Mouse (Mus musculus) CD8-positive naive resting alpha-beta T cell, adult 2 months (primary cell): Measurements from ENCODE around the gene Gda.

Experiments
- DNase-seq, 2 experiments: peaks; one replicate each; pipeline ENCODE4 v3.0.0; 2022; ENCODE audit warnings: low read depth in 2 of 2, low spot score in 2 of 2

Gda gene

DNA sequence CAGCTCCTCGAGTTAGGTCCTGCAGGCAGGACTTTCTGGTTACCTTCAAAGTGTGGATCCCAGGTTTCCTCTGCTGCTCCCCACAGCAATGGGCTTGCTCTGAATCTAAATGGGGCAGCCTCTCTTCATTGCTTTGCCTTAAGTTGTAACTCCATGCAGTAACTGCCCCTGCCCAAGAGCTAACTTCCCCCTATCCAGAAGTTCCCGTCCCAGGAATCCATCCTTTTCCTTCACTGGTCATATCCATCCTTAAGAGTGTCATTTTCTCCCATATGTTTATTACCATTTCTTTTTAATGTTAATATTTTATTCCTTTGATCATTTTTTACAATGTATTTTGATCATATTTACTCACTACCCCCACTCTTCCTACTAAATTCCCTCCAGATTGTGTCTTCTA, at the start of gene Gda:
TSS of gene Gda (minus strand) at position 101 of the 400 bp plus-strand sequence.
- DNase-seq = no peak

DNA sequence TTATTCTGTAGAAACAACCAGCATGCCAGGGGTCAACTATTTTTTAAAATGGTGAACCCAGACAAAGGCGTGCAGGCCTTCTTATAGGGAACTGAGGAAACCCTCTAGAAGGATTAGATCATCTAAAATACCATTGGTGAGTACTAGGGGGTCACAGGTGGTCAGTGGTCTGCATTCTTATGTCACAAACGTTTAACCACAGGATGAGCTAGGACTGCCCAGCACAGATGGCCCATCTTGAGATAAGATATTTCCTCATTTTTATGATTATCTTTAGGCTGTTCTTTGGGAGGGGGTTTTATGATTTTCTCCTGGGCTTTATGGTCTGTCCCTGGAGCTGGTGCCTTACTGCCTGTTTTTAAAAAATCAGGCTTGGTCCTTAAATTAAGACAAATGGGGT, 47.0 kb upstream of the Gda start:
- no peak for DNase-seq

DNA sequence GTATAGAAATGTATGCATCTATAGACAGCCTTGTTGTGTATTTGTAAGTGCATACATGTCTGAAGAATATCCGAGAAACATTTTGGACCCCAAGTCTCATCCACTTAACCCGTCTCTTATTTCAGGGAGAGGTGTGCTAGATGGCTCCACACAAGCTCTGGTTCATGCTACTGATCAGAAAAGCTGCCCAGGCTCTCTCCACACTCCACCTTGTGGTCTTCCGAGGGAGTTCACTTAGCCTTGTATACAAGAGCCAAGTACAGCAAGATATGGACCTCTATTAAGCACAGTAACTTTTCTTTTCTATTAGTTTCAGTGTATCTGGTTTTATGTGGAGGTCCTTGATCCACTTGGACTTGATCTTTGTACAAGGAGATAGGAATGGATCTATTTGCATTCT, 36.9 kb upstream of the Gda start:
- no peak for DNase-seq

DNA sequence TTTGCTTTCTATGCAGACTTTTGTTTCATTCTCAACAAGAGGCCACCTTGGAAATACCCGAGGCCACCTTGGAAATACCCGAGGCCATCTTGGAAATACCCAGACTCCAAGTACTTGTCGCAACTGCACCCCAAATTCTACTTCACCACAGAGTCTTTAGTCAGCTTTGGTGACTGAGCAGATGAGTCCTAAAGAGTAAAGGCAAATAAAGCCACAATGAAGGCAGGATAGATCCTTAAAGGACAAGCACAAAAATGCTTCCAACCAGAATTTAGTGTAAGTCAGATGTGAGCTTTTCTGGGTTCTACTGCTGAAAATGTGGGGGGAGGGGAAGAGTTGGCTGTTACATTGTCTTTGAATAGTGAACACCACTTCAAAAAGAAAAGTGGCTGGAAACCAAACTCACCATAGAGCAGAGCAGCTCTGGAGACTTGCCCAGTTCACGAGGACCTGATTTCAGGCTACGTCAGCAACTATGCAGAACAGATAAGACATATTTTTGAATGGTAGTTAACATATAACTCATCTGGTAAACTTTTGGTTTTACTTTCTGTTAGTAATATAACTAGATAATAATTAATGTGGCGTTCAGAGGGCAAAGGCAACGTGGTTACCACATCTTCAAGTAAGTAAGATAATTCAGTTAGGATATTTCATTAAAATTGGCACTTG, 34.5 kb upstream of the Gda start:
- no peak for DNase-seq

GRCm38 (mm10) chr19:21507133-21507532, 33.9 kb upstream of the Gda start:
- DNase-seq = no peak

DNA sequence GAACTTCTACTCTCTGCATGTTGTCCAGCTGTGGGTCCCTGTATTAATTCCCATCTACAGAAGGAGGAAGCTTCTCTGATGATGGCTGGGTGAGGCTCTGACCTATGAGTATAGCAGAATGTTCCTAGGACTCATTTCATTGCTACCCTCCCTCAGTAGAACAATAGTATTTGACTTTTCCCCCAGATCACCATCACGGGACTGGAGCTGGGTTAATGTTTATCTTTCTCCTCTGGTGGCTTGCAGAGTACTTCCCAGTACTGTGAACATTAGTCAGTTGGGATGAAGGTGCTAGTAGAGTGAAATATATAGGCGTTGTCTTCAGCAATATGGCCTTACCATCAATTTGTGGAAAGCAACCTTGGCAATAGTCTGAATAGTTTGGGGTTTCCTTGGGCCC, 31.5 kb upstream of the Gda start:
- no peak for DNase-seq

DNA sequence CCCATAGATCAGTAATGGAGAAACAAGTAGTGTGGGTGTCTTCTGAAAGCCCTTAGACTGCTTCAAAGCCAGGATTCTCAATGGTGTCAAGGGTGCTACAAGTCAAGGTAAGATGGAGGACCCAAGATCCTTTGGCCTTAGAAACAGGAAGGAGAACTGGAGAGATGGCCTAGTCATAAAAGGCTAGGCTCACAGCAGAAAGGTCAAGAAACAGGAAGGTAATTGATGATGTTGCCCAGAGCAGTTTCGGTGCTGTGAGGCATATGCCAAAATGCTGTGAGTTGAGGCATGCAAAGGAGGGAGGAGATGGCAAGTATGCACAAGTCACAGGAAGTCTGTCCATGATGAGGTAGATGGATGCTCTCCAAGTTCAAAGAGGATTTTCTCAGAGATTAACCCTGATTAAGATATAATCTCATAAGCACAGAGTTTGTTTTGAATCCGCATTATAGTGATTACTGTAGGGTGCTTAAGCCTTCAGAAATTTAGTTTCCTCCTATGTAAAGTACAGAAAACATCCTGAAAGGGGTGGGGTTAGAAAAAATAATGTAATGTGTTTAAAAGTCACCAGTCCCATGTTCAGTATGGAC, 26.2 kb upstream of the Gda start:
- DNase-seq = no peak

DNA sequence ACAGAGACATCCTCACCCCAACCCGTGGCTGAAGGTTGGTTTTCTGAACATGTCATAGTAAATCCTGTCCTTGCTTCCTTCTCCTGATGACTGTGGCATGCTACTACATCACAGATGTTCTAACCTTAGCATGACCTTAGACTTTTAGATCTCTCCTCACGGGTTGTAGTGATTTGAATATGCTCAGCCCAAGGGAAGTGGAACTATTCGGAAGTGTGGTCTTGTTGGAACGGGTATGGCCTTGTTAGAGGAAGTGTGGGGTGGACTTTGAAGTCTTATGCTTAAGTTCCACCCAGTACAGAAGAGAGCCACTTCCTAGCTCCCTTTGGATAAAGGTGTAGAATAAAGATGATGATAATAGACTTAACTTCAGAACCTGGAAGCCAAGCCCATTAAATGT, 22.6 kb upstream of the Gda start:
- DNase-seq = no peak

- no peak for DNase-seq
Observed at GRCm38 (mm10) chr19:21493807-21494521, 20.7 kb upstream of the Gda start.

DNA sequence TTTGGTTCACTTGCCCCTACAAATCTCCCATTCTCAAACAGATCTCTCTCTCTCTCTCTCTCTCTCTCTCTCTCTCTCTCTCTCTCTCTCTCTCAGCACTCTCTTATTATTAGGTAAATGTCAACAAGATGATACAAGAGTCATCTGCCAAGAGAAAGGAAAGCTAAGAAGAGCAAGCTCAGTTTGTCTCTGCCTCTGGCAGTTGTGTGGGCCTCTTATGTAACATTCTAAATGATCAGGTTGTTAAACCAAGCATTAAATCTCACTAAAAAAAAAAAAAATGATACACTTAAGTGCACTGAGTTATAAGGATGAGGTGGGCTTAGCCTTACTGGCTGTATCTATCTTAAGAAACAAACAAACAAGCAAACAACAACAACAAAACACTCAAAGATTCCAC, 18.1 kb upstream of the Gda start:
- no peak for DNase-seq

- no peak for DNase-seq
Observed at GRCm38 (mm10) chr19:21487124-21487944, 14.1 kb upstream of the Gda start.

DNA sequence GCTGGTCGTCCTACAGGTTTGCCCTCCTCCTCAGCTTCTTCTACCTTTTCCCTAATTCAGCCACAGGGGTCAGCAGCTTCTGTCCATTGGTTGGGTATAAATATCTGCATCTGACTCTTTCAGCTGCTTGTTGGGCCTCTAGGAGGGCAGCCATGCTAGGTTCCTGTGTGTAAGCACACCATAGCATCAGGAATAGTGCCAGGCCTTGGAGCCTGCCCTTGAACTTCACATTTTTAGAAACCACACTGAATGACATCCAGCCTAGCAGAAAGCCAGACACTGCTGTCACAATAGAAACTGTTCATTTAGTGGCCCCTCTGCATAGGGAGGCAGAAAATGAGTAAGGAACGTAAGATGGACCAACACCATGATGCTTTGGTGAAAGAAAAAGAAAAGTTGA, 8.9 kb upstream of the Gda start:
- no peak for DNase-seq

GRCm38 (mm10) chr19:21481031-21481430, 7.8 kb upstream of the Gda start:
- no peak for DNase-seq

DNA sequence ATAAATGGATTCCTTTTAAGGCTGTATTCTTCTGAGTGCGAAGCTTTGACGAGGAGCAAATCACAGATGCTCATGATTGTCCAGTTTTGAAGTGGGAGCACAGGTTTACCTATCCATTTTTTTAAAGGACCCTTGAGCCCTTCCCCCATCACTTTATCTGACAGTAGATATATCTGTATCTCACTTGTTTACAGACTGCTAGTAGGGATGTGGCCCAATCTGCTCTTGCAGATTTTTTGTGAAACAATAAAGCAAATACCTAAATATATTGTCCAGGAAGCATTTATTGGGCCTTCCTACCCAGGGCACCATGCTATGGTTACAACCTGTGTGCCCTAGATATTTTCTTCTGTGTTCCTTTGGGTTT, 6.8 kb upstream of the Gda start:
- DNase-seq = no peak

- DNase-seq = no peak
Observed at GRCm38 (mm10) chr19:21479183-21480052, 6.2 kb upstream of the Gda start.

DNA sequence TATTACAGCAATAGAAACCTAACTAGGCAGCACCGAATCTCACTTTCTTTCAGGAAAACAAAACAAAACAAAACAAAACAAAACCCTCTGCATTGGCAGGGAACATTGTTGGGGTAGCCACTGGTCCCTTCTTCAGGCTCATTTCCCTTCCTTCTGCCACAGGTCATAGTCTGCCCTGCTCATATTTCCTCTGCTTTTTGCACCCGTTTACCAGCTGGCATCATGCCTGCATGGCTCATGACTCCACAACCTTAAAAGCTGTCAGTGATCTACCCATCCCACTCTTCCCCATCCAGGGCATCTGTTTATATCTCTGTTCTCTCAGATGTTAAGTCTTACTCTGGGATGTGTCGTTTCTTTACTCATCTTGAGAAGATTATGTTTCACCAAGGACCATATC, 5.3 kb upstream of the Gda start:
- DNase-seq = no peak

DNA sequence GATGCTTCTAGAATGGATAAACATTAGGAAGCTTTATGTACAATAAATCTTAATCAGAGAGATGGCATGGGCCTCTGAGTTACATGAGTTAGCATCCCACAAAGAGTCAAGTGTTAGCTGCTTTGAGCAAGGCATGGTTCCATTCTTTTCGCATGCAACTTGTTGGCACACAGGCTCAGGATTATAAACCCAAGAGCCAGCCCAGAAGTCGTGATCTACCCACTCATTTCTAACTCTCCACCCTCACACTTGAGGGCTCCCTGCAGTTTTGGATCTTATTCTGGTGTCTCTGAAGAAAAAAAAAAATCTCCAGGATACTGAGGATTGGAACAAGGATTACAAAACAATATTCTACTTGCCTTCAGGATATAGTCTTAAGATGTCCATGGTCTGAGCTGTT, 4.5 kb upstream of the Gda start:
- no peak for DNase-seq

GRCm38 (mm10) chr19:21476782-21477181, 3.5 kb upstream of the Gda start:
- no peak for DNase-seq

DNA sequence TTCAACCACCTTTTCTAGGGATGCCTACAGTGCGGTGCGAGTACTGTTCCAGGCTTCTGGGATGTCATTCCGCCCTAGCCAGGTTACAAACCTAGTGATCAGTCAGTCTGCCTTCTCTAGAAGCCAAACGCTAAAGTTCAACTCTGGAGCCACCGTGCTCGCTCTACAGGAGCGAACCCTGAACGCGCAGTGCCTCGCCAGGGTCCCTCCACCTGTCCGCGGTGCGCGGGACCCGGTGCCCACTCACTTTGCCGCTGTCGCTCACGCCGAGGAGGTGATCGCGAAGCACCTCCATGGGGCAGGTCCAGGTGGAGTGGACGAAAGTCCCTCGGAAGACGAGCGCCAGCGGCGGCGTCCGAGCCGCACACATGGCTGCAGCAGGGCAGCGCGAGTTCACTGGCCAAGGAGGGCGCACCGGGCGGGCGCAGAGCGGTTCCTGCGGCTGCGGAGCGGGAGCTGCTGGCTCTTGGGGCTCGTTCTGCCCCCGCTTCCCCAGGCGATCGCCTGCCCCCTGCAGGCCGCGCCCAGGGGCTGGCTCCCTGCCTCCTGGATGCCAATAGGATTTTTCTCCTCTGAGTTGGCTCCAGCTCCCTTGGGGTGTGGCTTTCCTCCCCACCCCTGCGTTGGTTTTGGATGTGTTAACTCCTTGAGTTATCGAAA, 994 bp downstream of the Gda start:
- no peak for DNase-seq

DNA sequence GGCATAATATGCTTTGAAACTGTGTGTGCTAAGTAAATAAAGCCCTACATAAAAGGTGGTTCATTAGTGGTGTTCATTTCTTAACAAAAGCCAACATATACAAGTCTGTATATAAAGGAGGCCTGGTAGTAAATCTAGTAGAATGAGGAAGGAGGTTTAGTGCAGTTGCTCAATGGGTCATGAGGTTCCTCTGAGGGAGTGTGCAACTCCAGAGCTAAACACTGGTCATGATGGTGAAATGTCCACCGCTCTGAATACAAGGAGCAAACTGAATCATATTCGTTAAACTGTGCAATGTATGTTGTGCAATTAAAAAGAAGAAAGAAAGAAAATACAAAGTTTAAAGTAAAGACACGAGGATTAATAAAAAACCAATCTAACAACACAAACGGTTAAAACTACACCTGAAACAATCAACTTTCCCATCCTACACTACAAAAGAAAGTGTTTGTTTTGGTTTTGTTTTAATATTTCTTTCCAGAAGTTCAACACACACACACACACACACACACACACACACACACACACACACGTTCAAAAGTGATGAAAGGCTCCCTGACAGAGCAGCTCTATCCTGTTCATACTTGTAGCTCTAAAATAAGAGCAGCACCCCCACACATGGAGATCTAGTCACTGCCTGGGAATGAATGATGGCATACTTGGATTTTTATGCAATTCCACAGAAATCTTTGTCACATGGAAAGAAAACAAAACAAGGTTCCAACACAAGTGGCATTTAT, 11.9 kb downstream of the Gda start:
- no peak for DNase-seq
